Mouse (Mus musculus) intestine, embryonic 14.5 days (tissue): Measurements from ENCODE around the gene Kif26b. TPM values are rescaled to one million over a fixed set of nuclear protein-coding genes. Genes with fewer than 3 reads are reported as not detected.

Experiments used
- ATAC-seq: fragments of 200-750 bp; cut with Nextera tagmentation; replicated peaks from 2 replicates; pipeline ENCODE4 v1.8.0; 2017; ENCODE audit warnings: low read depth, moderate number of reproducible peaks, moderate TSS enrichment, moderate library complexity; ENCODE audit not compliant: low FRiP score, low TSS enrichment
- DNase-seq: peaks from one replicate; pipeline ENCODE4 v3.0.0-alpha.2; 2018; ENCODE audit warnings: low spot score
- H3K27ac ChIP-seq: fragments of 300-500 bp; sonication (generic); 2 replicates; pipeline ENCODE4 v1.5.1; 2014; ENCODE audit warnings: low read depth, mild to moderate bottlenecking, control low read depth
- H3K27me3 ChIP-seq: fragments of 300-500 bp; sonication (generic); replicated peaks from 2 replicates; pipeline ENCODE4 v1.6.1; 2014; ENCODE audit warnings: low read length, control low read depth; ENCODE audit not compliant: control insufficient read depth, insufficient read depth
- H3K36me3 ChIP-seq: fragments of 300-500 bp; sonication (generic); 2 replicates; pipeline ENCODE4 v1.6.1; 2014; ENCODE audit warnings: low read length, control low read depth; ENCODE audit not compliant: control insufficient read depth, insufficient read depth
- H3K4me1 ChIP-seq: fragments of 300-500 bp; sonication (generic); replicated peaks from 2 replicates; pipeline ENCODE4 v1.6.1; 2014; ENCODE audit warnings: low read length, control low read depth, mixed read lengths; ENCODE audit not compliant: control insufficient read depth, insufficient read depth
- H3K4me2 ChIP-seq: fragments of 300-500 bp; sonication (generic); 2 replicates; pipeline ENCODE4 v1.6.1; 2014; ENCODE audit warnings: low read length
- H3K4me3 ChIP-seq: fragments of 300-500 bp; sonication (generic); 2 replicates; pipeline ENCODE4 v1.5.1; 2014; ENCODE audit warnings: low read depth, low read length, control low read depth, mixed read lengths
- H3K9ac ChIP-seq: fragments of 300-500 bp; sonication (generic); 2 replicates; pipeline ENCODE4 v1.6.1; 2014; ENCODE audit warnings: mild to moderate bottlenecking, low read length
- H3K9me3 ChIP-seq: fragments of 300-500 bp; sonication (generic); 2 replicates; pipeline ENCODE4 v1.6.1; 2016; ENCODE audit warnings: low read length, control low read depth; ENCODE audit not compliant: control insufficient read depth
- WGBS: fragments of 180-500 bp; shearing (Covaris S2); extraction: QIAGEN DNeasy Blood & Tissue Kit; methylation state at CpG from one replicate; pipeline ENCODE4 v1.1.7; 2014; 5-methylcytosine and 5-hydroxymethylcytosine counted together
- polyA plus RNA-seq: library from polyadenylated mRNA; unstranded; fragments of >200 nt; fragmentation: Nextera tagmentation; extraction: Ambion mirVana; gene quantifications from 2 replicates; pipeline ENCODE4 v1.2.1, GENCODE M21; 2014

Kif26b gene
- polyA plus RNA-seq, 1 experiment from 2014 or later = 8.8 TPM

DNA sequence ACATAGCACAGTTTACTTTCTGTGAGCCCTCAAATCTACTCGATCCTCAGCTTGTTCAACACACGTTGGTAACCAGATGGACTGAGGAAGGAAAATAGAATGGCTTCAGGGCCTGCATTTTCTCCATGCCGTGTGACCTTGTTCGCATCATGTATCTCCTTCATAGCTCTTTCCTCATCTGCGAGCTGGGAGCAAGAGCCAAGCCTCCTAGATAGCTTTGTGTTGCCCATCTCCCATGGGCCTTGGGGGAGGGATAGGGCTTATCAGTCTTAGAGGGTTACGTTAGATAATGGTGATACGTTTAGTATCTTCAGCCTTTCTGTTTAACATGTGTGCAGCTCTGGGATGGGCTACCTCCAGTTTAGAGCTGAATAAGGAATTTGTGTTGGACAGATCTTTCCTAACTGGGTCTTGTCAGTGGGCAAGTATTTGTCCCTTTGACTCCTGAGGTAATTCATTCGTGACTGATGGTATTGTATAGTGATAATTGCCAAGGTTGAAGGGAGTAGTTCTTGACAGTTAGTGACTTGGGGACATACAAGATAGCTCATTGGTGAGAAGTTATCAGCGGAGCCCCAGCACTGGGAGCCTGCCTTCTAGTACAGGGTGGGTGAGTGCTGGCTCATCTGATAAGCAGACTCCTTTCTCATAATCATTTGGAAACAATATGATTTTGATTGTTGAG lies 183.4 kb downstream of the Kif26b start:
- Histone ChIP-seq H3K27me3 (no peaks in the 10 kb centered on the region), H3K4me2 (no peak overlapping the region), H3K4me3 (no peak overlapping the region), H3K4me1 (no peaks in the 10 kb centered on the region; the same call in 1 of the 2 replicates), H3K9me3 (no peaks in the 10 kb centered on the region), H3K9ac (no peak overlapping the region), H3K36me3 (peaks cover 7% of the 10 kb centered on the region; the same call in 1 of the 2 replicates), H3K27ac (no peak overlapping the region)
- no peak for DNase-seq
- ATAC-seq = no peak
- 71% methylated on average over 9 of the region's 9 CpGs for WGBS

DNA sequence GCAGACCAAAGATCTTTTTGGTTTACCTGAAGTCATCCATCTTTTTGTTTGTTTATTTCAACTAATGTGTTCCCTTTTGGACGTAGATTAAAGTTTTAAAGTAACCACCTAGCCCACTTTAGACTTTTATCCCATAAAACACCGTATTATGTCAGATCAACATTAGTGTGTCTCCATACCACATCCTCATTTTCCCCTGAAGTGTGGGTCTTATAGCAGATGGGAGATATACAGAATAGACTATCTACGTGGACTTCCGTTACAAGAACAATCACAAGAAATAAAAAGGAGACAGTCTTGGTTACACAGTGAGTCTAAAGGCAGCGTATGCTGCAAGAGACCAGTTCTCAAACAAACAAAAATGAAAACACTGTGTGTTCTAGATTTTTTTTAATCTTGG lies 185.3 kb downstream of the Kif26b start:
- Histone ChIP-seq H3K4me3 (no peak overlapping the region), H3K4me2 (no peak overlapping the region), H3K9me3 (peaks cover 2% of the 10 kb centered on the region), H3K9ac (no peak overlapping the region), H3K27ac (no peak overlapping the region), H3K36me3 (peaks cover 7% of the 10 kb centered on the region; the same call in 1 of the 2 replicates), H3K4me1 (no peaks in the 10 kb centered on the region; the same call in 1 of the 2 replicates), H3K27me3 (no peaks in the 10 kb centered on the region)
- 87% methylated on average over 5 of the region's 5 CpGs for WGBS
- ATAC-seq (no peak), DNase-seq (no peak)

DNA sequence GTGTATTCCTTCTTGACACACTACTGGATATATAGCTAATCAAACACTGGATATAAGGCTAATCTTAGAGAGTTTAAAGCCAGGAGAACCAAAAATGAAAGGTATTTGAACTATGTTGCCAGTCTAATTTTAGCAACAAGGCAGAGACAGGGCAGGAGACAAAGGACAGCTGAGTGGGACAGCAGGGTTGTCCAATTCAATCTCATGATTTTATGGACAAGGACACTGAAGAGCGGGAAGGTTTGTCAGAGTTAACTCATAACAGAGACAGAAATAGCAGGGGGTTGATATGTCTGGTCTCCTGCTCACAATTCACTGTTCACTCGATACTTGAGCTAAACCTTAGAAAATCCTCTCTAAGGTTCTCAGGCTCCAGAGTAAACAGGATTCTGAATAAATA lies 187.5 kb downstream of the Kif26b start:
- Histone ChIP-seq H3K27me3 (no peaks in the 10 kb centered on the region), H3K9me3 (peaks cover 6% of the 10 kb centered on the region), H3K36me3 (peaks cover 7% of the 10 kb centered on the region; the same call in 1 of the 2 replicates), H3K27ac (no peak overlapping the region), H3K4me1 (no peaks in the 10 kb centered on the region), H3K9ac (no peak overlapping the region), H3K4me2 (no peak overlapping the region), H3K4me3 (no peak overlapping the region)
- no peak for DNase-seq
- no peak for ATAC-seq
- WGBS = 77% methylated on average over 2 of the region's 2 CpGs

DNA sequence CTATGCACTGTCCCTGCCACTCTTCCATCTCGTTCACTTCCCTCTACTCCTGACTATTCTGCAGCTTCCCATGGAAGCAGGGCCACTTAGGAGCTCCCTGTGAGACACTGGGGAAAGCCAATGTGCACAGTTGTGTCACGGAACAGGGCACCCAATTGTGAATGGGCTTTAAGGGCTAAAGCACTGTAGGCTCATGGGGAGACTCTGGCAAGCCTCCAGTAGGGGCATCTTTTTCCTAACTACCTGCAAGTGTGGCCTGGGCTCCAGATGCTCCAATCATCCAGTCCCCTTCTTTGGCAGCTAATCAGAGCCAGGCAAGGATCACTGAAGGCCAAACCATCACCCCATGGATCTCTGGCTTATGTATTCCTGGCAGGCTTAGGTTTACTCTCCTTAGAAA lies 191.9 kb downstream of the Kif26b start:
- Histone ChIP-seq H3K36me3 (peaks cover 7% of the 10 kb centered on the region; the same call in 1 of the 2 replicates), H3K4me1 (no peaks in the 10 kb centered on the region), H3K9me3 (peaks cover 6% of the 10 kb centered on the region), H3K27ac (no peak overlapping the region), H3K9ac (no peak overlapping the region), H3K4me2 (no peak overlapping the region), H3K27me3 (no peaks in the 10 kb centered on the region), H3K4me3 (no peak overlapping the region)
- ATAC-seq (no peak), DNase-seq (no peak)
- WGBS = 80% methylated on average over 2 of the region's 2 CpGs

DNA sequence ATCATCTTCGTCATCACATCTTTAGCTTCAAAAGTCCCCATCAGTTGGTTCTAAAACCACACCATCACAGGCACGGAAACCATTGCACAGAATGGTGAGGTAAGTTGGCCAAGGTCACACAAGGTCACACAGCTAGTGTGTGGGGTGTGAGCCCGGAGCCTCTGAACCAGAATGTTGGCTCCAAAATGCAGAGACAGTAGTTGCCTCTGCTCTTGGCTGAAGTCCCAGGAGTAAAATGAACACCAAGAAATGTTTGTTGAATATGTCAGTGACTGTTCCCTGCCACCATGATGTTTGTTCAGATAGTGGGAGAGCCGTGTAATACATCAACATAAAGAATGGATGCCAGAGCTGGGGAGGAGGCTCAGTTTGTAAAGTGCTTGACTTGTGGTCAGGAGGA lies 193.9 kb downstream of the Kif26b start:
- ATAC-seq = no peak
- 70% methylated on average over 4 of the region's 4 CpGs for WGBS
- H3K4me1 ChIP-seq = no peaks in the 10 kb centered on the region
- DNase-seq = no peak
- no peaks in the 10 kb centered on the region for H3K36me3 ChIP-seq
- no peak overlapping the region for H3K4me2 ChIP-seq
- H3K27me3 ChIP-seq = no peaks in the 10 kb centered on the region
- H3K4me3 ChIP-seq = no peak overlapping the region
- H3K9ac ChIP-seq = no peak overlapping the region
- peaks cover 6% of the 10 kb centered on the region for H3K9me3 ChIP-seq
- H3K27ac ChIP-seq = no peak overlapping the region

DNA sequence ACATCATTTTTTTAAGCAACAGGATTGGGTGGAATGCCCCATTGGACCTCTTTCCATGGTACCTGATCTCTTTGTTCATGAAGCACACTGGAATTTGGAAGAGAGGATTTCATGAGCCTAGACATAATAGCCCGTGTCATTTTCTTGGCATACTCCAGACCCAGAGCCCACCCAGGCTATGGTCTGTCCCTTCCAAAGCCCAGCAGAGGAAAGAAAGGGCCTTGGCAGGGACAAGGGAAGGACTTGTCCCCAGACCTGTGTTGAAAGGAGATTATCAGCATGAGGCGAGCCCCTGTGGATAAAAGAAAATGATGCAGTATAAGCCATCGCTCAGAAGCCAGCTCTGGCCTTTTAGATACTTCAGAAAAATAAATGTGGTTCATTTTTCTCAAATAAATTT lies 196.6 kb downstream of the Kif26b start:
- H3K27me3 ChIP-seq = no peaks in the 10 kb centered on the region

DNA sequence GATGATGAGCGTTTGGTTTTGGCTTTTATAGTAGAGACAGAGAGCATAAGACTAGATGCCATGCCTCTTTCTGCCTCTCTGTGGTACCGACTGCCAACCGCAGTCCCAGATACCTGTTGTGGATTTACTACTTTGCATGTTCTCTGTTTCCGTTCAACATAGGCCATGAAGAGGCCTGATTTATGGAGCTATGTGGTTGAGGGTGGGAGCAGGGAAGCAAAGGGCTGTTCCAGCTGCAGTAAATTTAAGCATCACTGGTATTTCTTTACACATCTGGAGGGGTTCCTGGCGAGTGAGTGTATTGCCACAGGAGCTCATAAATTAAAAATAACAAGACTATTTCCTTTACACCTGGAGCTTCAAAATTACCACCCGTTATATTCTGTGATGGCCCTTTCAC lies 199.3 kb downstream of the Kif26b start:
- 52% methylated on average over 6 of the region's 6 CpGs for WGBS
- Histone ChIP-seq H3K27ac (no peak overlapping the region), H3K4me2 (no peak overlapping the region), H3K4me1 (peaks cover 4% of the 10 kb centered on the region), H3K36me3 (no peaks in the 10 kb centered on the region), H3K9me3 (no peaks in the 10 kb centered on the region), H3K27me3 (no peaks in the 10 kb centered on the region), H3K4me3 (no peak overlapping the region), H3K9ac (no peak overlapping the region)
- ATAC-seq (0 out of 2 replicates have a peak, but pooled peaks have one; percentile 19), DNase-seq (no peak)

More for the DNA sequence above, 196.6 kb downstream of the Kif26b start:
- Histone ChIP-seq H3K9ac (no peak overlapping the region), H3K4me2 (no peak overlapping the region), H3K4me1 (no peaks in the 10 kb centered on the region; the same call in 1 of the 2 replicates), H3K27ac (no peak overlapping the region), H3K9me3 (no peaks in the 10 kb centered on the region), H3K4me3 (no peak overlapping the region), H3K36me3 (no peaks in the 10 kb centered on the region)
- DNase-seq (no peak), ATAC-seq (no peak)
- 87% methylated on average over 3 of the region's 3 CpGs for WGBS

DNA sequence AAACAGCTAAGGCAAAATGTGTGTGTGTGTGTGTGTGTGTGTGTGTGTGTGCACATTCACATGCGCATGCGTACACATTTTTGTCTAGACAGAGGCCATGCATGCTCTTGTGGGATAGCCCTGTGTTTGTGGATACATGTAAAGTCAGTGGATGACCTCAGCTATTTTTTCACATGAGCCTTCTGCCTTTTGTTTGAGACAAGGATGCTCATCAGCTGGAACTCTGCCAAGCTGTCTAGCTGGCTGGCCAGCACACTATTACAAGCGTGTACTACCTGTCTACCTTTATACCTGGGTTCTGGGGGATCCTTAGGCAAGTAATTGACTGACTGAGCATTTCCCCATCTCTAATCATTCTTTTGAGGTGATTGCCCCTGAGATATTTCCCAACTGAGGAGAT lies 201.3 kb downstream of the Kif26b start:
- ATAC-seq (no peak), DNase-seq (no peak)
- no peak overlapping the region for H3K9ac ChIP-seq
- no peak overlapping the region for H3K4me2 ChIP-seq
- no peak overlapping the region for H3K27ac ChIP-seq
- H3K36me3 ChIP-seq = no peaks in the 10 kb centered on the region
- 94% methylated on average over 3 of the region's 3 CpGs for WGBS
- H3K4me1 ChIP-seq = peaks cover 7% of the 10 kb centered on the region
- H3K27me3 ChIP-seq = no peaks in the 10 kb centered on the region
- H3K4me3 ChIP-seq = no peak overlapping the region
- H3K9me3 ChIP-seq = no peaks in the 10 kb centered on the region

DNA sequence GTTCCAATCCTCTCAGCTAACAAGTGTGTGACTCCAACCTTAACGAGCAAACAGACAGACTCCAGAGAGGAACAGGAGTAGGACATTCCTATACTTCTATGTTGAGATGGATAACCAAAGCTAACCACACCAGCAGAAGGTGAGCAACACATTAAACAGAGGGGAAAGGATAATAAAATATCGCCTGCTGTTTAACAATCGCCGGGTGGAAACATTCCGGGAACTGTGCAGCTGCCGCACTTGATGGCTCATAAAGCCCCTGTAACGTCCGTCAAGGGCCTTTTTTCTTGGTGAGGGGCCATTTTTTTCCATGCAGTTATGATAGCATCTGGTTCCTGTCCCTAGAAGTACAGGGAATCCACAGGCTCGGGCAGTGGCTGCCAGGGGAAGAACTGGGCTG lies 204.1 kb downstream of the Kif26b start:
- Histone ChIP-seq H3K9me3 (no peaks in the 10 kb centered on the region), H3K27ac (no peak overlapping the region), H3K4me1 (peaks cover 7% of the 10 kb centered on the region), H3K27me3 (no peaks in the 10 kb centered on the region), H3K4me3 (no peak overlapping the region), H3K4me2 (no peak overlapping the region), H3K9ac (no peak overlapping the region), H3K36me3 (no peaks in the 10 kb centered on the region)
- no peak for DNase-seq
- no peak for ATAC-seq
- WGBS = 17% methylated on average over 9 of the region's 9 CpGs
